Mouse (Mus musculus) frontal cortex, postnatal 25 days (tissue): ENCODE data around the gene Rab36.

Source experiments
- DNase-seq, 2 experiments: peaks; one replicate each; pipeline ENCODE4 v3.0.0; 2022; ENCODE audit warnings: low spot score in 2 of 2

Rab36 gene

DNA sequence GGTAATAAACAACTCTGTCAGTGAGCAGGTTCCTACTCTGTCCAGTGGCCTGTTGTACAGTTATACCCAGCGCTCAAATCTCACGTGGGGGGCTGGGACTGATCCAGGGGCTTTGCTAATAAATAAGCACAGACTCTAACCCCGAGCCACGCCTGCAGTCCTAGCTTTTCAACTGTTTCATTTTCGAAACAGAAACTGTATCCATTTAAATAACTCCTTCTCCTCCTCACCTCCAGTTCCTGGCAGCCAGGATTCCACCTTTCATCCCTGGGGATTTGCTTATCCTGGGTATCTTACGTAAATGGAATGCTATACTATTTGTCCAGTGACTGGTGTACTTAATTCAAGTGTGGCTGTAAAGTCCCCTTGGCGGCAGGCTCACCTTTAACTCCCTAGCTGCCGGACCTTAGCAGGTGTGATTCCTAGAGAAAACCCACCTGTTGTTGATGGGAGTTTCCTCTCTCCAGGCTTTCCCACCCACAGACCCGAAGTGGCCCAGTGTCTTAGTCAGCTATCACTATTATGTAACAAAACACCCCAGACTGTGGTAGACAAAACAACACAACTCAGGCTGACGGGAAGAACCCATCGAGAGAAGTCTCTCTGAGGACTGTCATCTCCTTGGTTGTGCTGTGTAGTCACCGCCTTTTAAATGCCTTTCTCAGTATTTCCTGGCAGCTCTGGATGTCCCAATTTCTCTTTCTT, 31.9 kb downstream of the Rab36 start:
- no peak for DNase-seq

DNA sequence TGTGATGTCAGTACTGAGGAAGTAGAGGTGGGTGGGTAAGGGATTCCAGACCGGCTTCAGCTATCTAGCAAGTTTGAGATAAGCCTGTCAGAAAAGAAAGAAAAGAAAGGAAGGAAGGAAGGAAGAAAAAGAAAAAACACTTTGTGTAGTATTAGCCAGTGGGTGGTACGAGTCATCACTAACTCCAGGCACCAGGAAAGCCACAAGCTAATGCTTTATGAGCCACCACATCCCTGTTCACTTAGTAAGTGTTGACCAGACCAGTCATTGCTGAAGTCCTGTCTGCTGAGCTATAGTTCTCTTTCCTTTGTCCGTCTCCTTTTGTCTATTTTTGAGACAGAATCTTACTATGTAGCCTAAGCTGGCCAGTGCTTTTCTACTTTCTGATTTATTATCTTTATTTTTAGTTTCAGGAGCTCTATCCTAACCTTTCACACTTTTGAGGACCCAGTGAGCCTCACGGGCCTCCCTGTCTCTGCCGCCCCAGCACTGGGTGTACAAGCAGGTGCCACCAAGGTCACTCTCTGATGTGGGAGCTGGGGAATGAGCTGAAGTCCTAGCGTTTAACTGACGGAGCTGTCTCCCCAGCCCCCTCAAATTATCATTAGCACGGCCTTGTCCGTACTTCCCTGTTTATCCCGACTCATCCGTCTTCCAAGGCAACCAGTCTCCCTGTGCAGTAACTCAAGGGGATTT, 33.6 kb downstream of the Rab36 start:
- no peak for DNase-seq

DNA sequence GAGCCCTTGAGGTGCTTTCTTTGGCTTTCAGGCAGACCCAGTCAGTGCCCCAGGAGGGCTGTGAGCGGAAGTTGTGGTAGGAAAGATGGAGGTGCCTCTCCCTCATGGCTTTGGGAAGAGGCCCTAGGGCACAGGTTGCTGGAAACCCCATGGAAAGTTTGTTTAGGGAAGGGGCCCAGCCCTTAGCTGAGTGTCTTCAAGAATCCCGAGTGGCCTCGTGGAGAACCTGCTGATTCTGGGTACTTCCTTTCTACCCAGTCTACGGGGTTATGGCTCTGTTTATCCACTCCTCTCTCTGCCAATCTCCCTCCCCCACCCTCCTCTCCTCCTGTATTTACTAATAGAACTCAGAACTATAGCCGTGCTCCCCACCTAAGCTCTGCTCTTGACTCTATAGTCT, 38.8 kb downstream of the Rab36 start:
- no peak for DNase-seq

- DNase-seq: no peak
These were observed 41.6 kb downstream of the Rab36 start for GRCm38 (mm10) chr10:75078174-75079128.

DNA sequence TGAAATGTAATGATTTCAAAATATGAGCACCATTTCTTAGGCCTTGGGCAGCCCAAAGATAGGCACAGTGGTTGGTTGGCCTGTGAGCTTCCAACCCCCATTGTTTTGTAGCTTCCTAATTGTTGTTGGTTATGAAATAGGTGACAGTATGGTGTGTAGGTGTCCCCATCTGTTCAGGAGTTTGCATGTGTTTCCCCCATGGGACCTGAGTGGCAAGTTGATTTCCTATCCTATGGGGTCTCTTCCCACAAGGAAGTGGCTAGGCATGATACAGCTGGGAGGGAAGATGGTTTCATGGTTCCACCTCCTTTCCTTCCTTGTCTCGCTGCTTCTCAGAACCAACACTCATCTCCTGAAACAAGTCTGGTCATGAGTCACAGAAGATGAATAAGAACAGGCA, 48.5 kb downstream of the Rab36 start:
- no peak for DNase-seq

- no peak for DNase-seq
These were observed 51.6 kb downstream of the Rab36 start for GRCm38 (mm10) chr10:75088471-75088870.

GRCm38 (mm10) chr10:75091478-75092152, 54.8 kb downstream of the Rab36 start:
- no peak for DNase-seq

GRCm38 (mm10) chr10:75093252-75093987, 56.6 kb downstream of the Rab36 start:
- no peak for DNase-seq

DNA sequence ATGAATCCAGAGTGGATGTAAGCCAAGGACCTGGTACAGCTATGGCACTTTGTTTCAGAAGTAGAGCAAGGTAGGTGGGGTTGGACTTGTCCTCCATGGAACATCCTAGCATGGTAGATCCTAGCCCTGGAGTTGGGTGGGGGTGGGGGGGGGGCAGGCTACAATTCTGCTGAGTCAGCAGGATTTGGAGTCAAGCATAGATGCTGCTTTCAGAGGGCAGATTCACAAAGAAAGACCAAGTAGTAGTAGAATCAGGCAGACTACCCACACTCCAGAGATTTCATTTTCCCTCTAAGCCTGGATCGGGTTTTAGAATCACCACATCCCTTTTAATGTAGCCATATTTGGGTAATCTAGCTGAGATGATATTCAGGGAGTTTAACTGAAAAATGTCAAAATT, 57.5 kb downstream of the Rab36 start:
- DNase-seq: no peak

GRCm38 (mm10) chr10:75095216-75095615, 58.4 kb downstream of the Rab36 start:
- DNase-seq: no peak

- no peak for DNase-seq
These were observed 61.8 kb downstream of the Rab36 start for GRCm38 (mm10) chr10:75098446-75099183.

GRCm38 (mm10) chr10:75100298-75100697, 63.4 kb downstream of the Rab36 start:
- no peak for DNase-seq

DNA sequence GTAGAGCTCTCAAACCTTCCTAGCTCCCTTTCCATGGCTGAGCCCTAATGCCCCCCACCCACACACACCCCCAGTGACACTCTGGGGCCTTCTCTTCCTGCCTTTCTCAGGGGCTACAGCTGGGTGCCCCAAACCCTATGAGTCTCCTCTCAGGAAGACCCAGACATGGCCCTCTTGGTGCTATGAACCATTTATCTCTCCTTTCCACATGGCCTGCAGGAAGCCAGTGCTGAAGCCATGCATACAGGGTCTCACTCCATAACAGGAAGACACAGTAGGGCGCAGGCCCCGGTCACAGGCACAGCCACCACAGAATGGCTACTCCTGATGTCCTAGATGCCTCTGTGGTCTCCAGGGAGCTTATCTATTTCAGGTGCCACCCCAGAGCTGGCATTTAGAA, 66.6 kb downstream of the Rab36 start:
- no peak for DNase-seq
